Mouse (Mus musculus): ENCODE measurements around the gene Polr3c. TPM values are rescaled to one million over a fixed set of nuclear protein-coding genes. Genes with fewer than 3 reads are reported as not detected.
A peak's percentile ranks its signal among the peaks of the same experiment; 100 is the strongest.
"Not testable (repeated sequence)": the region's sequence is repeated elsewhere in the genome, so short reads cannot be mapped to it uniquely, and the experiment has no call there.

The Polr3c gene
- polyA plus RNA-seq, 1 experiment from 2014 or later, result 41.5 TPM

DNA sequence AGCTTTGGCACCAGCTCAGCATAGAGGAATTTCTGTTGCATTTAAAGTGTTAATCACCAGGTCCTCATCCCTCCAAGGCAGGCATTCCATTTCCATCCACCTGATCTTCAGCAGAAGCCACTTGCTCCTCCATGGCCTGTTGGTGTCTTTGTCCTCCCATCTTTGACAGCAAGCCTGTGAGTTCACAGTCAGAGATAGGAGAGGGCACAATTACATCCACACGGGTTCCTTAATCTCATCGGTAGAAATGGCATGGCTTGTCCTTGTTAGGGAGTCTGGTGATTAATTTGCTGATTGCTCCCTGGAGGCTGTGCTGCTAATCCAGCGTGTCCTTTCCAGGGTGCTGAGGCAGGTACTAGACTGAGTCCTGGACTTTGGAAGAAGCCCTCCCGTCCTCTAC lies 53.9 kb downstream of the Polr3c start:
- ATAC-seq (replicated peaks; ENCODE audit: low FRiP score), result no peak
- 55% methylated on average over 4 of the region's 4 CpGs for WGBS
- H3K4me2 ChIP-seq, result no peak overlapping the region
- H3K4me1 ChIP-seq, result peaks cover 38% of the 10 kb centered on the region
- no peaks in the 10 kb centered on the region for H3K9me3 ChIP-seq (replicated peaks)
- no peak overlapping the region for H3K9ac ChIP-seq
- H3K36me3 ChIP-seq, result no peaks in the 10 kb centered on the region
- 0 out of 2 replicates have a peak, but pooled peaks cover 9% of the 10 kb centered on the region for H3K27me3 ChIP-seq
- H3K4me3 ChIP-seq (replicated peaks), result no peak overlapping the region
- no peak overlapping the region for H3K27ac ChIP-seq

DNA sequence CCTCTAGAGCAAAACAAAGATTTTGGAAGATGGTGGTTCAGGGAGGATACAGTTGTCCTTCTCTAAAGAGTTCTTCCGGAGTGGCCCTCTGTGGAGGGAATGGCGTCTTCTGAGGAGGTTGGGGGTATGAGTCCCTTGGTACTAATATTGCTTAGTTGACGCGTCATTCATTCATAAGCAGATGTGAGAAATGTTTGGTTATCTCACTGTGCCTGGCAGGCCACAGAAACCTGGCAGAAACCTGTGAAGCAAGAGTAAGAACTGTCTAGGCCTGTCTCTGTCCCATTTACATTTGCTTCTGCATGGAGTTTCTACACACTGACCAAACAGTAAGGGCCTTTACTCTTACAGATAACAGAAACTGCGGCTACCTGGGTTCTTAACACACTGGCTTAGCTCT lies 55.9 kb downstream of the Polr3c start:
- Histone ChIP-seq H3K9ac (no peak overlapping the region), H3K27me3 (0 out of 2 replicates have a peak, but pooled peaks cover 9% of the 10 kb centered on the region), H3K27ac (no peak overlapping the region), H3K4me1 (peaks cover 38% of the 10 kb centered on the region), H3K9me3 (replicated peaks) (no peaks in the 10 kb centered on the region), H3K4me3 (replicated peaks) (no peak overlapping the region), H3K4me2 (no peak overlapping the region), H3K36me3 (no peaks in the 10 kb centered on the region)
- WGBS, result 92% methylated on average over 5 of the region's 5 CpGs
- no peak for ATAC-seq (replicated peaks; ENCODE audit: low FRiP score)

DNA sequence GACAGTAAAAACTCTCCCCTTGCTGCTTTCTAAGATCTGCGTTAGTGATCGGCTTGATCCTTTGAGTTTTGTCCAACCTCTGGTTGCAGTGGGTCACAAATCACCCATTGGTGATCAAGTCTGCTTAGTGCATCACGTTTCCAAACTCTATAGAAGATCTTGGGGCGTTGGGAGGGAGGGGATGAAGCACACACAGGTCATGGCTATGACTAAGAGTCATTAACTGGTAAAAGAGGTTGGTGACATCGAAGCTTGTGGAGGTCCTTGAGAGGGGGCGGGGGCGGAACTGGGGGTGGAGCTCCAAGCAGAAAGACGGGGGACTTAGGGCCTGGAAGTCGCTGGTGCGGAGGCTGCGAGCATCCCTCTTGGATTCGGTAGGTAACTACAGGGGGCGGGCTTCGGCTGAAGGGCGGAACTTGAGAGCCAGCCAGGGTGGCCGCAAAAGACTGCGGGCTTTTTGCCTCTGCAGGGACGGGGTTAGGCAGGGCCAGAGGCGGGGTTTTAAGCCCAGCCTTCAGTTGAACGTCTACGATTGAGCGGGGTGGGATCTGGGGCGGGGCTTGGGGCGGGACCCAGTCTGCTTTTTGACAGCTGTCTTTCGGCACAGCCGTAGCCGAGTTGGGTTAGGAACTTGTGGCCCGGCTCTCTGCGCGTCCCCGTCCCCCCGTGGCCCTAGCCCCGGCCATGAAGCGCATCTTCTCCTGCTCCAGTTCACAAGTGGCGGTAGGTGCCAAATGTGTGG lies 57.5 kb downstream of the Polr3c start, which contains the start of gene Ankrd35:
Gene Ankrd35, plus strand, starts transcription at position 405 of the 742 bp plus-strand sequence.
- Histone ChIP-seq H3K9ac (peak within 1 kb of the TSS; percentile 29), H3K27me3 (0 out of 2 replicates have a peak, but pooled peaks cover 9% of the 10 kb centered on the region)
- WGBS, result 4% methylated on average over 35 of the region's 35 CpGs

DNA sequence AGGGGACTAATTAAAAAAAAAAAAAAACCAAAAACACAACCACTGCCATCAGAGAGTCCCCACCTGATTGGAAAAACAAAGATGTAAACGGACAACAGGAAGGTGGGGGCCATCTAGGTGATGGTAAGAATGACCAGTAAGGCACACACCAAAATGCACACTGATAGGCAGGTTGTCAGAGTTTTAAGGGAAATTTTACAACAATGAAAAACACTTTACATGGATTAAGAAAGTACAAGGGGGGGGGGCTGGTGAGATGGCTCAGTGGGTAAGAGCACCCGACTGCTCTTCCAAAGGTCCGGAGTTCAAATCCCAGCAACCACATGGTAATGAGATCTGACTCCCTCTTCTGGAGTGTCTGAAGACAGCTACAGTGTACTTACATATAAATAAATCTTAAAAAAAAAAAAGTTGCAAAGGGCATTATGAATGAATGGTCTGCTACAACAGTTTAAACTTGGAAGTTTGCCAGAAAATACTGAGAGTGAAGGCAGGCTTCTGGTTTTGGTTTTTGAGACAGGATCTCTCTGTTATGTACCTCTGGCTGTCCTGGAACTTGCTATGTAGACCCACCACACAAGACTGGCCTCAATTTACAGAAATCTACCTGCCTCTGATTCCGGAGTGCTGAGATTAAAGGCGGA lies 58.9 kb downstream of the Polr3c start:
- WGBS, result 94% methylated on average over 5 of the region's 5 CpGs
- H3K4me3 ChIP-seq (replicated peaks), result no peak overlapping the region
- no peak for ATAC-seq (replicated peaks; ENCODE audit: low FRiP score)
- H3K27me3 ChIP-seq, result 0 out of 2 replicates have a peak, but pooled peaks cover 9% of the 10 kb centered on the region
- no peak overlapping the region for H3K4me2 ChIP-seq
- no peaks in the 10 kb centered on the region for H3K9me3 ChIP-seq (replicated peaks)
- peaks cover 24% of the 10 kb centered on the region for H3K4me1 ChIP-seq
- no peaks in the 10 kb centered on the region for H3K36me3 ChIP-seq
- no peak overlapping the region for H3K27ac ChIP-seq
- H3K9ac ChIP-seq, result no peak overlapping the region

More for the DNA sequence above, 57.5 kb downstream of the Polr3c start, which contains the start of gene Ankrd35:
- H3K4me1 ChIP-seq, result peaks cover 29% of the 10 kb centered on the region
- 0 out of 2 replicates have a peak within 1 kb of the TSS, but pooled peaks have one; percentile 13 for H3K27ac ChIP-seq
- peak within 1 kb of the TSS; percentile 44 for H3K4me3 ChIP-seq (replicated peaks)
- no peaks in the 10 kb centered on the region for H3K9me3 ChIP-seq (replicated peaks)
- H3K4me2 ChIP-seq, result peak within 1 kb of the TSS; percentile 73
- no peaks in the 10 kb centered on the region for H3K36me3 ChIP-seq
- ATAC-seq (replicated peaks; ENCODE audit: low FRiP score), result peak; percentile 94

DNA sequence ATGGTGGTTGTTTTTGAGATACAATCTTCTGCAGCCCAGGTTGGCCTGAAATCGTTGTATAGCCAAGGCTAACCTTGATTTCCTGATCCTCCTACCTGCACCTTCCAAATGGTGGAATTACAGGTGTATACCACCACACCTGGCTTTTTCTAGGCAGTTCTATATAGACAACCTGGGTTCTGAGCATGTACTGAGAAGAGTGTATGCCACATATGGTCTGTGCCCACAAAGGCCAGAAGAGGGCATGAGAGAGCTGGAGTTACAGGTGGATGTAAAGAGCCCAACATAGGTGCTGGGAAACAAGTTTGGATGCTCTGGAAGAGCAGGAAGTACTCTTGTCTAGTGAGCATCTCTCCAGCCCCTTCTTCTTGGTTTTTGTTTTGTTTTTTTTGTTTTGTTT lies 60.1 kb downstream of the Polr3c start:
- Histone ChIP-seq H3K36me3 (no peaks in the 10 kb centered on the region), H3K4me1 (peaks cover 29% of the 10 kb centered on the region), H3K4me3 (replicated peaks) (no peak overlapping the region), H3K9me3 (replicated peaks) (no peaks in the 10 kb centered on the region), H3K27me3 (0 out of 2 replicates have a peak, but pooled peaks cover 9% of the 10 kb centered on the region), H3K27ac (no peak overlapping the region), H3K4me2 (no peak overlapping the region), H3K9ac (no peak overlapping the region)
- 62% methylated on average over 1 of the region's 1 CpGs for WGBS
- ATAC-seq (replicated peaks; ENCODE audit: low FRiP score), result no peak

DNA sequence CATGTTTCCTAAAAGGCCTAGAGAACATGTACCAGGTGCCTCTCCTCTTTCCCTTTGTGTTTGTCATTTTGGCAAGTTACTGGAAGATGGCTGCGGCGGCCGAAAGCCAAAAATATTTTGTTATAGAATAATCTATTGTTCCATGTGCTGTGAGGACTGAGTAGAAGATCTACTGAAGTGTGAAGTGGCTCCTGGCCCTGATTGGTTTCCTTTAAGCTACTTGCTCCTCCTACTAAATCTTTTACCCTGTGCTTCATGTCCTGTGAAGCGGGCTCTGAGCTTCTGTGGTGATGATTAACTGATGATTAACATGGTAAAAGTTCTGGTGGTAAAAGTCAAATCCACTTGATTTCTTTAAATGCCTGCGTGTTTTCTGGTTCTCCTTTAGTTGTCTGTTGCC lies 60.5 kb downstream of the Polr3c start:
- Histone ChIP-seq H3K27ac (no peak overlapping the region), H3K4me3 (replicated peaks) (no peak overlapping the region), H3K4me2 (no peak overlapping the region), H3K9me3 (replicated peaks) (no peaks in the 10 kb centered on the region), H3K36me3 (no peaks in the 10 kb centered on the region), H3K4me1 (peaks cover 30% of the 10 kb centered on the region), H3K9ac (no peak overlapping the region), H3K27me3 (0 out of 2 replicates have a peak, but pooled peaks cover 9% of the 10 kb centered on the region)
- 85% methylated on average over 5 of the region's 5 CpGs for WGBS
- no peak for ATAC-seq (replicated peaks; ENCODE audit: low FRiP score)

DNA sequence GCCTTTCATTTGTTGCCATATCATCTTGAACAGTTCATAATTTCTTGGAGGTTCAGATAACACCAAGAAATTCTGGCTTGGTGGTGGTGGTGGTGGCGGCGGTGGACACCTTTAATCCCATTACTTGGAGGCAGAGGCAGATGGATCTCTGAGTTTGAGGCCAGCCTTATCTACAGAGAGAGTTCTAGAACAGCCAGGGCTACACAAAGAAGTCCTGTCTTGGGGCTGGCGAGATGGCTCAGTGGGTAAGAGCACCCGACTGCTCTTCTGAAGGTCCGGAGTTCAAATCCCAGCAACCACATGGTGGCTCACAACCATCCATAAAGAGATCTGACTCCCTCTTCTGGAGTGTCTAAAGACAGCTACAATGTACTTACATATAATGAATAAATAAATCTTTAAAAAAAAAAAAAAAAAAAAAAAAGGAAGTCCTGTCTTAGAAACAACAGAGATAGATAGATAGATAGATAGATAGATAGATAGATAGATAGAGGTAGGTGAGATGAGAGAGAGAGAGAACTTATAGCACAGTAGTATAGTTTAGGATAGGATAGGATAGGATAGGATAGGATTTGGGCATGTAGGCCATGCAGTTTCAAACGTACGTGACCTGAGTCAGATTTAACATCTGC lies 61.6 kb downstream of the Polr3c start:
- not testable (repeated sequence) for H3K4me3 ChIP-seq (replicated peaks); H3K27me3 ChIP-seq; H3K36me3 ChIP-seq; ATAC-seq (replicated peaks; ENCODE audit: low FRiP score); H3K27ac ChIP-seq; H3K9me3 ChIP-seq (replicated peaks); H3K4me2 ChIP-seq; H3K9ac ChIP-seq
- WGBS, result 89% methylated on average over 7 of the region's 7 CpGs
- H3K4me1 ChIP-seq, result peaks cover 30% of the 10 kb centered on the region

DNA sequence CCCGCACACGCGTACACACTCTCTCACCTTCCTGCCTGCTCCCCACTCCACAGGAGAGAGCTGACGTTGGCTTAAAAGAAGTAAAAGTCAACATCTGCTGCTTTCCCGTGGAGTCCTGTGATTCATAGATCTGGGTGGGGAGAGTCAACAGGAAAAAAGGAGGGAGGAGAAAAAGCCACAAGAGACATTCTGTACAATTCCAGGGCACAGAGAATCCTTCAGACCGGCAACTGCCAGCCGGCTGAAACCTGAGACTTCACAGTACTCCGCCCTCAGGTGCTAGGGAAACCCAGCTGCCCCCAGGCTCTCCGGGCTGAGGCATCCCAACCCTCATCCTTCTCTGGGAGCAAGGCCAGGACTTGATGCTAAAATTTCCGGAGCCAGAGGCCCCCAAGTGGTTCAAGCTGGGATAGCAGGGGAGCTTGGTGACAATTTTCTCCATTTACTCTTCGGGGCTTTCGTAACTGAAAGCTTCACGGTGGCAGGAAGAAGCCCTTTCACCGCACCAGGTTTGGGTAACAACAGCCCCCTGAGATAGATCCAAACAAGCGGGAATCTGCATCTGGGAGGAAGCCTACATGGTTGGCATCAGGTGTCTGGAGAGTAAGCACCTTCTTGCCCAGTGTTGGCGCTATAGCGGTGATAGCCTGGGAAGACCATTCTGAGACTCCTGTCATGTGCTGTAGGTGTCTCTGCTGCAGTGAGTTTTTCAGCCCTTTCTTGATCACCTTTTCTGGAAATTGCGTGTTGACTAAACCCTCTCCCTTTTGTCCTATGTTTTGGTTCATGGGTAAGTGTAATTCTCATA lies 63.8 kb downstream of the Polr3c start:
- peak overlapping the region; percentile 41; the same call in 1 of the 2 replicates for H3K9ac ChIP-seq
- peak overlapping the region; percentile 63 for H3K4me2 ChIP-seq
- WGBS, result 6% methylated on average over 18 of the region's 18 CpGs
- H3K9me3 ChIP-seq (replicated peaks), result no peaks in the 10 kb centered on the region
- H3K4me1 ChIP-seq, result peaks cover 16% of the 10 kb centered on the region
- peak; percentile 95 for ATAC-seq (replicated peaks; ENCODE audit: low FRiP score)
- no peaks in the 10 kb centered on the region for H3K36me3 ChIP-seq
- peak overlapping the region; percentile 56 for H3K27ac ChIP-seq
- no peaks in the 10 kb centered on the region for H3K27me3 ChIP-seq
- peak overlapping the region; percentile 29 for H3K4me3 ChIP-seq (replicated peaks)

DNA sequence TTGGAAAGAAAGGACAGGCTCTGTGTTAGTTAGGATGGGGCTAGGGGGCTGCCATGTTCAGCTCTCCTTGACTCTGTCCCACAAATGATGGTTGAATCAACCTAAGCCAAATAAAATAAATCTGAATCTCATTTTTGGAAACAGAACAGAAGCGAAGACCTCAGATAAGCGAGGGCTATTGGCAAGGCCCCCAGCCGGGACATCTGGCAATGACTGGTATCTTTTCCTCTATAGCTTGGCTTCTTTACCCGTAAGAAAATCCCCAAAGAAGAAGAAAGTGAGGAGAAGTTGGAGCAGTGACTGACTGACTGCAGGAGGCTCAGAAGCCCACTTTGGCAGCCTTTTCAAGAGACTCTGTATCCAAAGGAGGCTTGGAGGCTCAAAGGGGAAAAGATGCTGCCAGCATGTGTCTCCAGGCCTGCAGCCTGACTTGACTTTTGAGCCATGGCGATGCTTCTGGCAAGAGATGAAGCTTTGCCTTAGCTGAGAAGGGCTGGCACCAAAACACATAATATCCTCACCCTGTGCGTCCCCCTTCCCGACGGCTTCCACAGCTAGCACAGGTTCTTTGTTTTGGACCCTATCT lies 64.6 kb downstream of the Polr3c start:
- ATAC-seq (replicated peaks; ENCODE audit: low FRiP score), result no peak
- Histone ChIP-seq H3K4me3 (replicated peaks) (peak overlapping the region; percentile 29; the same call in 1 of the 2 replicates), H3K4me1 (peaks cover 16% of the 10 kb centered on the region), H3K9me3 (replicated peaks) (no peaks in the 10 kb centered on the region), H3K27me3 (no peaks in the 10 kb centered on the region), H3K9ac (no peak overlapping the region), H3K4me2 (peak overlapping the region; percentile 63), H3K36me3 (no peaks in the 10 kb centered on the region), H3K27ac (peak overlapping the region; percentile 56)
- 43% methylated on average over 8 of the region's 8 CpGs for WGBS

All from kidney, embryonic 15.5 days (tissue).